Mouse (Mus musculus): ENCODE measurements at regions not wholly inside any gene's neighbourhood (a gene's known extent, or its start where the extent isn't known, plus 50 kb on each side); places are given as distances from the start of the nearest gene placed in this dataset.

GRCm38 (mm10) chr9:115499536-115499935 lies 189.3 kb upstream of the Stt3b start:
- no peak overlapping the region for H3K27ac ChIP-seq (replicated peaks)
- DNase-seq (ENCODE audit: low spot score) (no peak), ATAC-seq (ENCODE audit: low FRiP score, low TSS enrichment) (no peak)
- TF ChIP-seq CTCF (IDR thresholded peaks at IDR 0.05; ENCODE audit: low read depth) = no peak
- TF ChIP-seq EP300 (optimal IDR thresholded peaks at IDR 0.05) = no peak
- no peaks in the 10 kb centered on the region for H3K9me3 ChIP-seq (ENCODE audit: control insufficient read depth, low read length)
- H3K36me3 ChIP-seq (ENCODE audit: control insufficient read depth, insufficient read depth, low read length) = no peaks in the 10 kb centered on the region
- H3K4me3 ChIP-seq (ENCODE audit: low read depth, low read length) = no peak overlapping the region
- H3K27me3 ChIP-seq (ENCODE audit: control insufficient read depth, insufficient read depth, low read length) = no peaks in the 10 kb centered on the region
- H3K4me1 ChIP-seq (replicated peaks; ENCODE audit: control insufficient read depth, insufficient read depth) = no peaks in the 10 kb centered on the region
- H3K4me2 ChIP-seq (replicated peaks; ENCODE audit: low read depth) = no peak overlapping the region
- 62% methylated on average over 3 of the region's 3 CpGs for WGBS
- no peak overlapping the region for H3K9ac ChIP-seq (ENCODE audit: low read length)

DNA sequence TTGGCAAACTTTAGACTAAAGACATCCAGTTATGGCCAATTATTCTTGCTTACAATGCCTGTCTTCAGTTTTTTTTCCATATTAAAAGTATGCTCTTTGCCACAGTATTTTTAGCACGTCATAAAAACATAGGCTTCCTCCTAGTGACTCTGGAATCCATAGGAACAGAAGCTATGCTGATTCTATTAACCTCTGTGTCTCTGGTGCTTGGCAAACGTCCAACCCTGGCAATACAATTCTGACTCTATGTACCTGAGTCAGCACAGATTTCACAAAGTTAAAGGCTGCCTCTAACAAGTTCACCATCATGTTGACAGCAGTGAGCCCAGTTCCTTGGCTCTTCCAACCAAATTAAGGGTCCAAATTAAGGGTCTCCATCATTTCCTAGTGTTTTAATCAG lies 194.6 kb upstream of the Stt3b start:
- WGBS = 21% methylated on average over 2 of the region's 2 CpGs
- no peaks in the 10 kb centered on the region for H3K36me3 ChIP-seq (ENCODE audit: control insufficient read depth, insufficient read depth, low read length)
- H3K9me3 ChIP-seq (ENCODE audit: control insufficient read depth, low read length) = no peaks in the 10 kb centered on the region
- H3K4me2 ChIP-seq (replicated peaks; ENCODE audit: low read depth) = no peak overlapping the region
- no peaks in the 10 kb centered on the region for H3K27me3 ChIP-seq (ENCODE audit: control insufficient read depth, insufficient read depth, low read length)
- no peak overlapping the region for H3K4me3 ChIP-seq (ENCODE audit: low read depth, low read length)
- H3K9ac ChIP-seq (ENCODE audit: low read length) = no peak overlapping the region
- H3K27ac ChIP-seq (replicated peaks) = no peak overlapping the region
- ATAC-seq (ENCODE audit: low FRiP score, low TSS enrichment) = no peak
- H3K4me1 ChIP-seq (replicated peaks; ENCODE audit: control insufficient read depth, insufficient read depth) = no peaks in the 10 kb centered on the region
- DNase-seq (ENCODE audit: low spot score) = no peak
- no peak for TF ChIP-seq EP300 (optimal IDR thresholded peaks at IDR 0.05)
- TF ChIP-seq CTCF (IDR thresholded peaks at IDR 0.05; ENCODE audit: low read depth) = no peak

GRCm38 (mm10) chr9:115507131-115507689 lies 197.0 kb upstream of the Stt3b start:
- TF ChIP-seq CTCF (IDR thresholded peaks at IDR 0.05; ENCODE audit: low read depth) (no peak), EP300 (optimal IDR thresholded peaks at IDR 0.05) (no peak)
- ATAC-seq (ENCODE audit: low FRiP score, low TSS enrichment) (no peak), DNase-seq (ENCODE audit: low spot score) (no peak)
- H3K4me3 ChIP-seq (ENCODE audit: low read depth, low read length) = no peak overlapping the region
- no peaks in the 10 kb centered on the region for H3K4me1 ChIP-seq (replicated peaks; ENCODE audit: control insufficient read depth, insufficient read depth)
- no peaks in the 10 kb centered on the region for H3K36me3 ChIP-seq (ENCODE audit: control insufficient read depth, insufficient read depth, low read length)
- 72% methylated on average over 7 of the region's 7 CpGs for WGBS
- H3K27me3 ChIP-seq (ENCODE audit: control insufficient read depth, insufficient read depth, low read length) = no peaks in the 10 kb centered on the region
- no peak overlapping the region for H3K9ac ChIP-seq (ENCODE audit: low read length)
- no peaks in the 10 kb centered on the region for H3K9me3 ChIP-seq (ENCODE audit: control insufficient read depth, low read length)
- no peak overlapping the region for H3K4me2 ChIP-seq (replicated peaks; ENCODE audit: low read depth)
- no peak overlapping the region for H3K27ac ChIP-seq (replicated peaks)

- no peaks in the 10 kb centered on the region for H3K4me1 ChIP-seq (replicated peaks; ENCODE audit: control insufficient read depth, insufficient read depth)
- no peaks in the 10 kb centered on the region for H3K27me3 ChIP-seq (ENCODE audit: control insufficient read depth, insufficient read depth, low read length)
- H3K4me3 ChIP-seq (ENCODE audit: low read depth, low read length) = no peak overlapping the region
- H3K9ac ChIP-seq (ENCODE audit: low read length) = no peak overlapping the region
- no peaks in the 10 kb centered on the region for H3K36me3 ChIP-seq (ENCODE audit: control insufficient read depth, insufficient read depth, low read length)
- no peak overlapping the region for H3K4me2 ChIP-seq (replicated peaks; ENCODE audit: low read depth)
- no peak for TF ChIP-seq CTCF (IDR thresholded peaks at IDR 0.05; ENCODE audit: low read depth)
- TF ChIP-seq EP300 (optimal IDR thresholded peaks at IDR 0.05) = no peak
- DNase-seq (ENCODE audit: low spot score) (no peak), ATAC-seq (ENCODE audit: low FRiP score, low TSS enrichment) (no peak)
- no peak overlapping the region for H3K27ac ChIP-seq (replicated peaks)
- WGBS = 71% methylated on average over 16 of the region's 16 CpGs
- no peaks in the 10 kb centered on the region for H3K9me3 ChIP-seq (ENCODE audit: control insufficient read depth, low read length)
Measured at GRCm38 (mm10) chr9:115512835-115513629, 202.8 kb upstream of the Stt3b start.

GRCm38 (mm10) chr9:115517903-115518302 lies 207.7 kb upstream of the Stt3b start:
- Histone ChIP-seq H3K9me3 (ENCODE audit: control insufficient read depth, low read length) (no peaks in the 10 kb centered on the region), H3K36me3 (ENCODE audit: control insufficient read depth, insufficient read depth, low read length) (no peaks in the 10 kb centered on the region), H3K4me3 (ENCODE audit: low read depth, low read length) (no peak overlapping the region), H3K27me3 (ENCODE audit: control insufficient read depth, insufficient read depth, low read length) (no peaks in the 10 kb centered on the region), H3K4me2 (replicated peaks; ENCODE audit: low read depth) (no peak overlapping the region), H3K9ac (ENCODE audit: low read length) (no peak overlapping the region), H3K27ac (replicated peaks) (no peak overlapping the region), H3K4me1 (replicated peaks; ENCODE audit: control insufficient read depth, insufficient read depth) (no peaks in the 10 kb centered on the region)
- TF ChIP-seq CTCF (IDR thresholded peaks at IDR 0.05; ENCODE audit: low read depth) (no peak), EP300 (optimal IDR thresholded peaks at IDR 0.05) (no peak)
- no peak for ATAC-seq (ENCODE audit: low FRiP score, low TSS enrichment)
- no peak for DNase-seq (ENCODE audit: low spot score)

DNA sequence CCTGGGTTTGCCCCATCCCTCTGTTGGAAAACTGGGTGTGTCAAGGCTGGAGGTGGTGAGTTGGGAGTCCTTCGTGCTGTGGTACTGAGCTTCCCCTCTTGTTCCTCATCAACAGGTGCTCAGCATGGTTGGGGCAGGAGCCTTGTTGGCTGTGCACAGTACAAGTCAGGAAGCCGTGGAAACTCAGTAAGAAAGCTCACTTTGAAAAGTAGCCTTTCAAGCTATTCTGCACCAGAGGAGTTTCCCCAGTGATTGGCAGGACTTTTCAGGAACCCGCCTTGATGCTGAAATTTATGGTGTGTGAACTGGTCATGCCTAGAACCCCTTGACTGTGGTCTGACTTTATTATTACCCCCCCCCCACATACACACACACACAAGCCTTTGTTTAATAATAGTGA lies 213.9 kb upstream of the Stt3b start:
- DNase-seq (ENCODE audit: low spot score) = no peak
- no peak overlapping the region for H3K9ac ChIP-seq (ENCODE audit: low read length)
- no peak overlapping the region for H3K4me3 ChIP-seq (ENCODE audit: low read depth, low read length)
- no peaks in the 10 kb centered on the region for H3K27me3 ChIP-seq (ENCODE audit: control insufficient read depth, insufficient read depth, low read length)
- H3K9me3 ChIP-seq (ENCODE audit: control insufficient read depth, low read length) = no peaks in the 10 kb centered on the region
- ATAC-seq (ENCODE audit: low FRiP score, low TSS enrichment) = no peak
- no peak overlapping the region for H3K4me2 ChIP-seq (replicated peaks; ENCODE audit: low read depth)
- 70% methylated on average over 3 of the region's 3 CpGs for WGBS
- H3K4me1 ChIP-seq (replicated peaks; ENCODE audit: control insufficient read depth, insufficient read depth) = no peaks in the 10 kb centered on the region
- TF ChIP-seq CTCF (IDR thresholded peaks at IDR 0.05; ENCODE audit: low read depth) = no peak
- no peak for TF ChIP-seq EP300 (optimal IDR thresholded peaks at IDR 0.05)
- no peaks in the 10 kb centered on the region for H3K36me3 ChIP-seq (ENCODE audit: control insufficient read depth, insufficient read depth, low read length)
- H3K27ac ChIP-seq (replicated peaks) = no peak overlapping the region

Measured in stomach, postnatal 0 days (tissue).